Mouse (Mus musculus) olfactory bulb, adult 2 months (tissue): ENCODE data around the gene Ssh1. TPM values are rescaled to one million over a fixed set of nuclear protein-coding genes. Genes with fewer than 3 reads are reported as not detected.
A peak's percentile ranks its signal among the peaks of the same experiment; 100 is the strongest.

ENCODE experiments used
- H3K27ac ChIP-seq: fragments of 200-500 bp; 2 replicates; pipeline ENCODE4 v1.5.1; 2012; ENCODE audit warnings: low read depth, low read length; ENCODE audit not compliant: insufficient read depth
- H3K4me1 ChIP-seq: fragments of 200-500 bp; 2 replicates; pipeline ENCODE4 v1.6.1; 2012; ENCODE audit warnings: low read length; ENCODE audit not compliant: control insufficient read depth, insufficient read depth
- H3K4me3 ChIP-seq: fragments of 200-500 bp; 2 replicates; pipeline ENCODE4 v1.5.1; 2012; ENCODE audit warnings: mild to moderate bottlenecking, low read depth, low read length, moderate library complexity; ENCODE audit not compliant: insufficient read depth
- CTCF ChIP-seq: fragments of 200-500 bp; IDR thresholded peaks from 2 replicates; pipeline ENCODE4 v1.5.1; 2012; ENCODE audit warnings: low read depth, mild to moderate bottlenecking, low read length, moderate library complexity; ENCODE audit not compliant: insufficient read depth
- POLR2A ChIP-seq: fragments of 200-500 bp; IDR thresholded peaks from 2 replicates; pipeline ENCODE4 v1.6.1; 2012; ENCODE audit warnings: mild to moderate bottlenecking, low read depth, low read length, moderate library complexity; ENCODE audit not compliant: insufficient read depth
- WGBS: fragments of 180-500 bp; shearing (Covaris S2); methylation state at CpG from one replicate; pipeline ENCODE4 v1.1.7; 2018; 5-methylcytosine and 5-hydroxymethylcytosine counted together
- polyA plus RNA-seq: library from polyadenylated mRNA; stranded (reverse); fragments of >200 nt; gene quantifications from 2 replicates; pipeline ENCODE4 v1.2.4, GENCODE M21; 2012; ENCODE audit warnings: low replicate concordance; ENCODE audit not compliant: missing spikeins, insufficient read depth, insufficient read length

Ssh1 gene
- polyA plus RNA-seq, 1 experiment, result not detected

GRCm38 (mm10) chr5:114003542-114003941, 9.8 kb upstream of the Ssh1 start, which contains the start of gene Dao:
Dao (plus strand) TSS chr5:114003703.
- TF ChIP-seq POLR2A, result no peak
- no peak for TF ChIP-seq CTCF
- WGBS, result 66% methylated on average over 5 of the region's 5 CpGs
- H3K4me3 ChIP-seq, result no peak within 1 kb of the TSS
- no peak within 1 kb of the TSS for H3K27ac ChIP-seq
- H3K4me1 ChIP-seq, result peaks cover 6% of the 10 kb centered on the region; the same call in 1 of the 2 replicates

DNA sequence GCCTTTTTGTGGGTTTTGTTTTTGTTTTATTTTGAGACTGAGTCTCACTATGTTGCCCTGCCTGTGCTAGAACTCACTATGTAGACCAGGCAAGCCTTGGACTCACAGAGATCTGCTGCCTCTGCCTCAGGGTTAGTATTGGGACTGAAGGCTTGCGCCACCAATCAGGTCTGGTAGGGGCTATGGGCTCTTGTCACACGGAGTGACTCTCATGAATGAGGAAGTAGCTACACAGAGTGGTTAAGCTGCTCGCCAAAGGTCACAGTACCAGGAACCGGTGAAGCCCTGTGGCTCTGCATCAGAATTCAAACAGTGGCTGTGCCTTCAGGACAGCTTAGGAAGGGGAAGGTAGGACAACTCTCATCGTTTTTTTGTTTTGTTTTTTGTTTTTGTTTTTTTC, 5.7 kb upstream of the Ssh1 start:
- Histone ChIP-seq H3K27ac (no peak overlapping the region), H3K4me3 (no peak overlapping the region), H3K4me1 (peaks cover 8% of the 10 kb centered on the region; the same call in 1 of the 2 replicates)
- 72% methylated on average over 5 of the region's 5 CpGs for WGBS
- TF ChIP-seq POLR2A (no peak), CTCF (no peak)

DNA sequence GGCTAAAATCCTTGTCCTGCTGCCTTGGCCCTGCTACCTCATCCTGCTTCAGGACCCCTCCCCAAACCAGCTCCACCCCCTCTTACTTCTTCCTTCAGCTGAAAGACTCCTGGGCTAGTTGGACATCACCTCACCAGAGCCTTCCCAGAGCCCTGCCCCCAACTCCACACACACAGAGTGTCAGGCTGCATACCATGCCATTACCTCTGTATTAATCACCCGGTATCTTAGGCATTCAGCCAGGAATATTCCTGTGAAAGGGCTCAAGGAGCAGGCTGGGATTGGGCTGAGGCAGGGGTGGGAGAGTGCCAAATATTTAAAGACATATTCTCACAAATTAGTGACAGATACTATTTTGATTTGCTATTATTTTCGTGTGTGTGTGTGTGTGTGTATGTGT, 2.8 kb upstream of the Ssh1 start:
- no peak for TF ChIP-seq CTCF
- no peak for TF ChIP-seq POLR2A
- WGBS, result 41% methylated on average over 2 of the region's 2 CpGs
- peaks cover 17% of the 10 kb centered on the region for H3K4me1 ChIP-seq
- no peak overlapping the region for H3K27ac ChIP-seq
- H3K4me3 ChIP-seq, result no peak overlapping the region

DNA sequence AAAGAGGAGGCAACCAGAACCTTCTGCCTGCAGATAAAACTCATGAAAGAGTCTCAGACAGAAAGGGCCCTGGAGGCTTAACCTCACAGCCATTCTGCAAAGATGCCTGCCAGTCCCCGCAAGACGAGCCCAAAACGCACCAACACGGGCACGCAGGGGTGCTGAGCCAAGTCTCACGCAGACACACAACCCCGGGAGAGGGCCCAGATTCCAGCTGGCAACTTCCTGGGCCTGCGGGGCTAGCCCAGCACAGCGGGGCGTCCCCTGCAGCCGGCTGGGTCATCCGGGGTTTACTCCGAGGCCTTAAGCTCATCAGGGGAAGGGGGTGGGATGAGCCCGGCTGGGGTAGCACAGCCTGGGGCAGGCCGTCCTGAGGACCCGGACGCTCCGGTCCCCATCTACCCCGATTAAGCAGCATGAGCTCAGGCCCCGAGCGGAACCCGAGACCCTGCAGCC, 635 bp downstream of the Ssh1 start:
- peak overlapping the region; percentile 99 for H3K4me3 ChIP-seq
- peaks cover 37% of the 10 kb centered on the region for H3K4me1 ChIP-seq
- no peak for TF ChIP-seq POLR2A
- no peak for TF ChIP-seq CTCF
- peak overlapping the region; percentile 89 for H3K27ac ChIP-seq
- under 1% methylated on average over 22 of the region's 22 CpGs for WGBS

GRCm38 (mm10) chr5:113992339-113992831, 1.3 kb downstream of the Ssh1 start:
- TF ChIP-seq CTCF, result no peak
- TF ChIP-seq POLR2A, result no peak
- Histone ChIP-seq H3K4me1 (peaks cover 37% of the 10 kb centered on the region), H3K27ac (peak overlapping the region; percentile 89), H3K4me3 (peak overlapping the region; percentile 99)
- WGBS, result 27% methylated on average over 12 of the region's 12 CpGs

DNA sequence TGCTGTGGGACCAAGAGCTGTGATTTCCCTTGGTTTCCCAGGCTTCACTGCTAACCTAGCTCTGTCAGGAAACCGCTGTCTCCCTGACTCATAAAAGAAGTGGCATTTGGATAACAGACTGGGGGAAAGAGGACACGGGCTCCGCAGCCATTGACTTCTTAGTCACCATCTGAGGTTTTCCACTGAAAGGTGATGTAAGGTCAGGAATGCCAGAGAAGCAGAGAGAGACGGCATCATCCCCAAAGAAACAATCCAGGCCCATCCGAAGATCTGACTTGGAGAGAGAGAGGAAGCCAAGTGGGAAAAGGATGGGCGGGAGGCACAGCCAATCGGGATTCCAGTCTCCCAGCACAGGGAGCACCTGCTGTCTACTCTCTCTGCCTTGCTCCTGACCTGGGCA, 2.6 kb downstream of the Ssh1 start:
- peaks cover 40% of the 10 kb centered on the region for H3K4me1 ChIP-seq
- TF ChIP-seq POLR2A, result no peak
- TF ChIP-seq CTCF, result no peak
- H3K27ac ChIP-seq, result no peak overlapping the region
- no peak overlapping the region for H3K4me3 ChIP-seq
- WGBS, result 46% methylated on average over 7 of the region's 7 CpGs

DNA sequence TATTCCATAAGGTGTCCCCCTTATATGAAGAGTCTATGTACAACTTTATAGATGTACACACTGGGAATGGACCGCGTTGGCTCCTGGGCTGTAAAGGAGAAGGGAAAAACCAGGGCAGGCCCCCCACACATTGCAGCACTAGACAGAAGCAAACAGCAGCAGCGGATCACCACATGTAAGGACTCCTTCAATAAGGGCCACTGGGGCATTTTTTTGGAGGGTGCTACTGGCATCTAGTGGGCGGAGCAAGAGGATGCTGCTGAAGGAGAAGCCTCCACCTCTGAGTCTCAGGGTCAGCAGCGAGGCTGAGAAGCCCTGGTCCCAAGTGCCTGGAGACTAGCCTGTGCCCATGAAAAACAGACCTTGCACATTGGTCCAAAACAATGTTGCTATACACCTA, 3.1 kb downstream of the Ssh1 start:
- no peak for TF ChIP-seq CTCF
- Histone ChIP-seq H3K4me1 (peaks cover 45% of the 10 kb centered on the region), H3K4me3 (no peak overlapping the region), H3K27ac (no peak overlapping the region)
- 92% methylated on average over 5 of the region's 5 CpGs for WGBS

- 63% methylated on average over 20 of the region's 20 CpGs for WGBS
- no peak for TF ChIP-seq CTCF
- no peak for TF ChIP-seq POLR2A
- peak overlapping the region; percentile 12; the same call in 1 of the 2 replicates for H3K27ac ChIP-seq
- no peak overlapping the region for H3K4me3 ChIP-seq
- H3K4me1 ChIP-seq, result peaks cover 46% of the 10 kb centered on the region
These were observed 4.2 kb downstream of the Ssh1 start for GRCm38 (mm10) chr5:113989437-113990024.

DNA sequence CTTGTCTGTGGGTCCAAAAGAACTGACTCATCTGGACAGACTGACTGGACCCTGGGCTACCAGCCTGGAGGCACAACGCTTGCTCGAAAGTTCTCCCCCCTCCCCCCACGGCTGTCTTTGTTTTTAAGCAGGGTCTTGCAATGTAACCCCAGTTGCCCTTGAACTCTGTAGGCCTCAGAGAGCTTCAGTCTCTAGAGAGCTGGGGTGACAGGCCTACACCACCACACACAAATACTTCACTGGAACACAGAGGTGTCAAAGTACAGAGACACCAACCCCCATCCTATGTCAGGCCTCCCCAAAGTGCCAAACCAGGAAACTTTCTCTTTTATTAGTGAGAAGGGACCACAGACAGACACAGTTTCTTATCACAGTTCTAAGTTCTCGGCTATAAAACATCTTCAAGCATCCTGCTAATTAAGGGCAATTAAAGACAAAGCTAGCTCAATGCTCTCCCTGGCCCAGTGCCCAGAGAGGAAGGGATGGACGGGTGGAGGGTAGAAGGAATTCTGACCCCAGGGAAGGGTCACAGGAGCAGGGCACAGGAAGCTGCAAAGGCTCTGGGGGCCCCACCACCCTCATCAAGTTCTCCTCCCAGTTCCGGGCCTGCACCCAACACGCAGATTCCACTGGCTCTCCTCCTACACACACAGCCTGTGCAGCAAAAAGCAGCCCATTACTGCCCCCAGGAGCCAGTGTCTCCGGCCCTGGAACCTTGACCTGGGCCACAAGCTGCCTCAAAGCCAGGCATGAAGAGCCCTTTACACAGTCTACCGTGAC, 7.3 kb downstream of the Ssh1 start:
- peaks cover 43% of the 10 kb centered on the region for H3K4me1 ChIP-seq
- peak overlapping the region; percentile 7 for H3K27ac ChIP-seq
- TF ChIP-seq CTCF (no peak), POLR2A (no peak)
- WGBS, result 29% methylated on average over 9 of the region's 9 CpGs
- H3K4me3 ChIP-seq, result no peak overlapping the region
